Mouse (Mus musculus) frontal cortex, adult 2 months (tissue): ENCODE data around the gene Samd10. TPM values are rescaled to one million over a fixed set of nuclear protein-coding genes. Genes with fewer than 3 reads are reported as not detected.

ENCODE experiments used
- DNase-seq, 2 experiments: peaks; one replicate each; pipeline ENCODE4 v3.0.0; 2022; ENCODE audit warnings: low spot score in 1 of 2; ENCODE audit errors: extremely low spot score in 1 of 2
- polyA plus RNA-seq: library from polyadenylated mRNA; depleted of rRNA; stranded (reverse); fragments of >200 nt; gene quantifications from 2 replicates; pipeline ENCODE4 v1.2.3, GENCODE M21; 2012; rRNA removed

Samd10 gene
- polyA plus RNA-seq, result 30.1 and 30.6 TPM in 2 replicates

DNA sequence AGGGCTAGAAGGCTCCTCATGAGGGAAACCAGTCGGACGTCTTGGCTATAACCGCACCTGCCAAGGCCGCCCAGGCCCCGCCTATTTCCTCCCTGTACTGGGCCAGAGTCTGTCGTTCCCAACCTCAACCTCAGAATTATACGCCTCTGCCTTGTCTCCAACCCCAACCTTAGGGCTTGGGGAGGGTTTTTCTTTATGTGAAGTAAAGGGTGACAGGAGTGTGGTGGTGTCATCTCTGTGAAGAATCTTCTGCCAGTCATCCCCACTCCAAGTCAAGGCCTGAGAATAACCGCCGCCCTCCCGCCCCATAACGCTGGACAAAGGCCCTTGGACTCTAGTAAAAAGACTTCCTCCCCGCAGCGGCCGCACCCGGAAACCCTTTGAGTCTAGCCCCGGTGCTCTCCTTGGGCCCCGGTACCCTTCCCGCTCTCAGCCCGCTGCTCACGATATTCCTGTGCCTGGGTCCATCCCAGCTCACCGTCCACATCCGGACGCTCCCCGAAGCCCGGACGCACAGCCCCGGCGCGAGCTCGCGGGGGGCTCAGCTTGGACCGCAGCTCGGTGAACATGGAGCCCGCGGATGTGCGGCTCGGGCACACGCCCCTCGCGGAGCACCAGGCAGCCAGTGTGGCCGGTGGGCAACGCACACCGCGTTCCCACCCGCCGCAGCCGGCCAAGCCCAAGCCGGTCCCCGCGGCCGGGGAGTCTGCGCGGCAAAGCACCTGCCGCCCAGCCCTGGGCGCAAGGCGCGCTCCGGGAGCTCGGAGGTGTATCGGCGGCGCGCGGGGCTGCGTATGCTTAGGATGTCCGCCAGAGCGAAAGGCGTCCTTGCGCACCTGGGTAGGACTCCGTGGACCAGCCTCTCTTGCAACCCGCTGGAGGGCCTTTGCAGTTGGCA is at the start of gene Samd10:
Samd10 (minus strand) TSS at position 759 of the 898 bp plus-strand sequence.
- DNase-seq, result peak in 1 of 2 experiments; percentile 65

DNA sequence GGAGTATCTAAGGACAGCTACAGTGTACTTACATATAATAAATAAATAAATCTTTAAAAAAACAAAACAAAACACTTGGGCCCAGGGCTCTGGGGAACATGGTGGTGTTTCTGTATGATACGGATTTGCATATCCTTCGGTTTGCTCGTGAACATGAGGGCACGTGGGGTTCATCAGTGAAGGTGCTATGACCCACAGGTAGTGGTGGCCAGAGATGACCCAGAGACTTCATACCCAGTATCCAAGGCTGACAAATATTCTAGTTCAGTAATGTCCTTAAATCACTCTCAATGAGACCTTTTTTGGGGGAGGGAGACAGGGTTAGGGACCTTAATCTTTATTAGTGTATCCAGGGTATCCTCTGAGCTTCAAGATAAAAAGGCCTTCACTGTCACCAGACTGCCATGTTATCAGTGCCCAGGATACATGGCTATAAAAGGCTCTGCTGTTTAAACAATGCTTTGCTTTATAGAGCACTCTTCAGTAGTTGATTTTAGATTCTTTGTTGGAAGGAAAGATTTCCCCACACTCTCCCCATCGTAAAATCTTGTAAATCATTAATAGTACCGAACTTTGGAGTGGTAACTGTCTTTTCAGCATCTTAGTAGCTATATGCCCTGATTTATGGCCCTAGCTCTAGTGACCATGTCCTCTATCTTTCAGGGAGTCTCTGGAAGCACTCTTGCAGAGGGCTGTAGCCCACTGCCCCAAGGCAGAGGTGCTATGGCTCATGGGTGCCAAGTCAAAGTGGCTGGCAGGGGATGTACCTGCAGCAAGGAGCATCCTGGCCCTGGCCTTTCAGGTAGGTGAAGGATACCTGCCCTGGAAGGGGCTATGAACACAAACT is 47.8 kb upstream of the Samd10 start:
- DNase-seq, result no peak

DNA sequence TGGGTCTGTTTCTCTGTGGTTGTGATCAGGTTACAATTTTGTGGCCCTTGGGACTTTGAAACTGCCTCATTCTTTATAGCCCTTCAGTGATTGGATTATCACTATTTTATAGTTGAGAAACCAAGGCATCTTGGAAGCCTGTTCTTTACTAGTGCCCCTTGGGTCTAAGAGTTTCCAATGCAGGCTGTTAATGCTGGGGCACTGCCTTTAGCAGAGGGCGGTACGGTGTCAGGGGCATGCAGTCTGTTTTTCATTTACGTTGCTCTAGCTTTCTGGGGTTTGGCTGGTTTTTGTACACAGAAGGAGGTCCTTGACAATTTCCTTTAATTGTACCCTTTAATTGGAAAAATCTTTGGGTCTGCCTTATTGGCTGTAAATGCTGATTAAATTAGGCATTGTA is 46.7 kb upstream of the Samd10 start:
- DNase-seq, result no peak

DNA sequence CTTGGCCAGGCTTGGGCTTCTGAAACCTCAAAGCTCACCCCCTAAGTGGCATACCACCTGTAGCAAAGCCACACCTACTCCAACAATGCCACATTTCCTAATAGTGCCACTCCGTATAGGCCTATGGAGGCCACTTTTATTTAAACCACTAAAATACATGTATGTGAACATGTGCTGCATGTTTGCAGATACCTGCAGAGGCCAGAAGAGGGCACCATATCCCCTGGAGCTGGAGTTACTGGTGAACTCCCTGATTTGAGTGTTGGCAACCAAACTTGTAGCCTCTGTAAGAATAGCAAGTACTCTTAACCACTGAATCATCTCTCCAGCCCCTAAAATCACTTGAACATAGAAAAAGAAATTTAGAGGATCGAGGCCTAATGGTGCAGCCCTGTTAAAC is 45.3 kb upstream of the Samd10 start:
- DNase-seq, result peak in 1 of 2 experiments; percentile 52

DNA sequence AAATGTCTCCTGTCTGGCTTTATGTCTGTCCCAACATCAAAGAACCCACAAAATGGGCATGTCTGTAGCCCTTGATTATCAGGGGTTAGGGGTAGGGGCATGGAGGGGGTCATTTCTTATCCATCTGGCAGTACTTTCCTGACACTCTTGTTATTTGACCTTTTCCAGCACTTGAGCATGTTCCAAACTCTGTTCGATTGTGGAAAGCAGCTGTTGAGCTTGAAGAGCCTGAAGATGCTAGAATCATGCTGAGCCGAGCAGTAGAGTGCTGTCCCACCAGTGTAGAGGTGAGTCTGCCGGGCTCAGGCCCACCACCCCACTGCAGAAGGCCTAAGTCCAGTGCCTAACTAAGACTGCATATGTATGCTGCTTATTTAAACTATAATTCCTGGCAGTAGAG is 36.9 kb upstream of the Samd10 start:
- no peak for DNase-seq

DNA sequence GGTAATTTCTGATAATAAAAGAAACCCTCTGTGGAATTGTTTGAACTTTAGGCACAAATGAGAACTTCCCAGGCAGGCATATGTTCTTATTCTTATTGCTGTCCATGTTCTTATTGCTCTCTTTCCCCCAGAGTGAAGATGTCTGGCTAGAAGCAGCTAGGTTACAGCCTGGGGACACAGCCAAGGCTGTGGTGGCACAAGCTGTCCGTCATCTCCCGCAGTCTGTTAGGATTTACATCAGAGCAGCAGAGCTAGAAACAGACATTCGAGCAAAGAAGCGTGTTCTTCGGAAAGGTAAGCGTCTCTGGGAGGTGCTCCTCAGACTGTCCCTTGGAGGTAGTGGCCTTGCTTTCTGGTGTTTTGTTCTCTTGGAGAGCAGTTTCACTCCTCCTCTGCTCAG is 33.6 kb upstream of the Samd10 start:
- no peak for DNase-seq

DNA sequence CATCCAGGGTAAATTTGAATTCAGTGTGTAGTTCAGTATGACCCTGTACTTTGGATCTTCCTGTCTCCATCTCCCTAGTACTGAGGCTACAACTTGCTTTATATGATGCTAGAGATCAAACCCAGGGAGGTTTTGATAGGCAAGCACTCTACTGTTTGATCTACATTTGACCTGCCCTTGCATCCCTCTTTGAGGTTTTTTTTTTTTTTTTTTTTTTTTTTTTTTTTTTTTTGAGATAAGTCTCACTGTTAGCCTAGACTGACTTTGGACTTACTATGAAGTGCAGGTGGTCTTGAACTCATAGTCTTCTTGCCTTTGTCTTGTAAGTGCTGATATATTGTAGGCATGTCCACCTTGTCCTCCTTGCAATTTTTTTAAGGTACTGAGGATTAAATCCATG is 29.5 kb upstream of the Samd10 start:
- DNase-seq, result no peak

DNA sequence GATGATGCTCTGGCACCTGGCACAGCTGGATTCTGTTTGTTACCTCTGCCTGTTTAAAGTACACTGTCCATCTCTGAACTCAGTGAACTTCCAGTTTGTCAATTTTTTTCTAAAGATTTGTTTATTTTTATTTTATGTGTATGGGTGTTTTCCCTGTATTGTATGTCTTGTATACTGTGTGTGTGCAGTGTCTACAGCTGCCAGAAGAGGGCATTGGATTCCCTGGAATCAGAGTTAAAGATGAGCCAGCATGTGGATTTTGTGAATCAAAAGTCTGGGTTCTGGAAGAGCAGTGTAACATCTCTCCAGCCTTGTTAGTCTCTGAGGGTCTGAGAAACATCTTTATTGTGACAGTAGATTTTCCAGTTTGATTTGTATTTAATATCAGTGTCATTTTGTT is 24.4 kb upstream of the Samd10 start:
- peak in 1 of 2 experiments; percentile 32 for DNase-seq

DNA sequence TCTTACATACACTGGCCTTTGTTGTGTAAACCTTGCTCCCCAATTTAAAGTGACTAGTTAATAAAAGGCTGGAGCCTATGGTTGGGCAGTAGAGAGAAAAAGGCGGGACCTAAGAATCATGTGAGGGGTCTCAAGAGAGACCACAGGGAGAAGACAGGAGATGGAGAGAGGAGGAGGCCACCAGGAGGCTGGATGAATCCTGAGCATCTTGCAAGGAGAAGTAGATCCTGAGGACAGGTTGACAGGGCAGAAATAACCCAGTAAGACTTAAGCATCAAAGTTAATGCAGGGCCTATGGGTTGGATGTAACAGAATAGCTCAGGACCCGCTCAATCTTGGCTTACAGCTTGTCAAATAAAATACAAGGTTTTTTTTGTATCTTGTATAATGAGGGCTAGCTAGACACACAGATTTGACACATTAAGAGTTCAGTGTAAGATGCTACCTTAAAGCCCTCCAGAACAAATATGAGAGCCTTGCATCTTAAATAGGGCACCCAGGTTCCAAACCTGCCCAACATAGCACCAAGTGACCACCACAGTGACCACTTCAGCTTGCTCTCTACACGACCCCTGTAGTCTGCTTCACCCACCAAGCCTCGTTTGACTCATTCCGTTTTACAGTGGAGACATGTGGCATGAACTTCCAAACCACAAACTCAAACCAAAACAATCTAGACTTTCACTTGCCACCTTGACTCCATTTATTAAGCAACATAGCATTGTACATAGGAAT is 19.9 kb upstream of the Samd10 start:
- no peak for DNase-seq

DNA sequence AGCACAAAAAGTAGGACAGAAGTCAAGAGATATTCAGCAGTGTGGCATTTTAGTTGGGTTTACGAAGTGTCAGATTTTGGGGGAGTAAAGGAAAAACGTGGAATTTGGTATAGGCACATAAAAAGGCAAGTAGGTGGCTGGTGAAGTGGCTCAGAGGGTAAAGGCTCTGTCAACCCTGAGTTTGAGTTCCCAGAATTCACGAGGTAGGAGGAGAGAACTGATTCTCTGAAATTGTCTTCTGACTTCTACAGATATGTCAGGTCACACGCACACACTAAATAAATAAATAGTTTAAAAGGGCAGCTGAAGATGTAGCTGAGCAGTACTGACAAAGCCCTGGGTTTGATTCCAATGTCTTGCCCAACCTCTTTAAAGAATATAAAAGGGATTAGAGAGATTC is 3.4 kb upstream of the Samd10 start:
- DNase-seq, result no peak

DNA sequence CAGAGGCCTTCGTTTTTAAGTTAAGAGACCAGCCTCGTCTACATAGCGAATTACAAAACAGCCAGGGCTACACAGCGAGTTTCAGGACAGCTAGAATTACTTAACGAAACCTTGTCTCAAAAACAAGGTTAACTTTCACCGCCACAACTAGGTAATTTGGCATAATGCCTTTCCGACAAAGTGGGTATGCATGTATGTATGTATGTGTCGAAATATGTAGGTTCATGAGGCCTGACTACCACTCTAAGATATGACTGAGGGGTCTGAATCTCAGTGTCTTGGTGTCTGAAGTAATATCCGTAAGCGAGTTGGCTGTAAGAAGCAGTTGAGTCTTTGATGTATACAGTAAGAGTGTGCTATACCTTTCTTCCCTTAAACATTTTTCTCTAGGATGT is 2.7 kb upstream of the Samd10 start:
- DNase-seq, result no peak

DNA sequence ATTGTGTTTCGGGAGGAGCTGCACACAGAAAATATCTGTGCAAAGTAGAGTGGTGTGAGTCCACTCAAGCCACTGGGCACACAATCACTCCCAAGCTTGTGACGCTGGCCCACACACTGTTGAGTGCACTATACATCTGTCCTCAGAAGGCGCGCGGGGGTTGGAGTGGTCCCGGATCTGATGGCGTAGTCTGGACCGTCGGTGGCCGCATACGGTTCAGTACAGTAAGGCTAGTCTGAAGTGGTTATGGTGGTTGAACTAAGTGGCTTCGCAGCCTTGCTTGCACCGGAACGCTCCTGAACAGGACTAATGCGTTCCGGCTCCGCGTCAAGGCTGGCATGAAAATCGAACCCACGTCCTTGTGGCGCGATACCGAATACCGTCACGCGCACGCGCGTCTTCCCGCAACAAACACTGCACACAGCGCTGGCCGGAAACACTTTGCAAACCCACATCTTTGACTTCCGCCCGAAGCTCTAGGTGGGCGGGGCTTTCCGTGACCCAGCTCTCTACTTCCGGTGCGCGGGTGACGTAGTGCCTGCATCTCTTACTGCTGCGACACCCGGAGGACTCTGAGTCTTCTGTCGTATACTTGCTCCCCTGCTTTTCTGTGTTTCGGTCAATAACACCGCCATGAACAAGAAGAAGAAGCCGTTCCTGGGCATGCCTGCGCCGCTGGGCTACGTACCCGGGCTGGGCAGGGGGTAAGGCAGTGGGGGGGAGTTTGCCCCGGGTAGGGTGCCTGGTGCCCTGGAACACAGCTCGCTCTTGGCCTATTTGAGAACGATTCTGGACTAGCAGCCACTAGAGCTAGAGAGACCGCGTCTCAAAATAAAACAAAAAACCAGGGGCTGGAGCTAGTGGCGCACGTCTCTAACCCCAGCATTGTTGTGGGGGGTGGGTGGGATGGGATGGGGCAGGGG is 2.1 kb upstream of the Samd10 start:
- DNase-seq, result peak; percentile 95 to 99

DNA sequence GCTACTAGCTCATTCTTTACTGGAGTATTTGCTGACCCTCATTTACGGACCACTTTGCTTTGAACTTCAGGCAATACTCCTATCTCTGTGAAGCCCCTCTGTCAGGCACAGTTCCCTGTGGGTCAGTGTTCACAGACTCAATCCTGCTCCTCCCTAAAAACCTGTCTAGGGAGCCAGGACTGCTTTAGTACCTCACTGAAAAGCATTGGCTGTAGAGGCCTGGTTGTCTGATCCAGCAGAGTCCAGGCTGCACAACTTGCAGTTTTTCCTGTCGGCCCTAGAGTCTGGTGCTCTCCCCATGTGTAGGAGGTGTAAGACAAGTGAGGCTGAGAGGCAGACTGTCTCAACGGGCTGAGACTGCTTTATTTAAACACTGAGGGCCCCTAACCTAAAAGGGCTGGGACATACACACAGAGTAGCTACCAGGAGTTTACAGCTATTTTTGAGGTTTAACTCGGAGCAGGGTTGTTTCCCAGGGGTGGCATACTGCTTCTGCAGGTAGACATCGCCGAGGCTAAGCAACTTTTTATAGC is 1.3 kb upstream of the Samd10 start:
- peak in 1 of 2 experiments; percentile 53 for DNase-seq

DNA sequence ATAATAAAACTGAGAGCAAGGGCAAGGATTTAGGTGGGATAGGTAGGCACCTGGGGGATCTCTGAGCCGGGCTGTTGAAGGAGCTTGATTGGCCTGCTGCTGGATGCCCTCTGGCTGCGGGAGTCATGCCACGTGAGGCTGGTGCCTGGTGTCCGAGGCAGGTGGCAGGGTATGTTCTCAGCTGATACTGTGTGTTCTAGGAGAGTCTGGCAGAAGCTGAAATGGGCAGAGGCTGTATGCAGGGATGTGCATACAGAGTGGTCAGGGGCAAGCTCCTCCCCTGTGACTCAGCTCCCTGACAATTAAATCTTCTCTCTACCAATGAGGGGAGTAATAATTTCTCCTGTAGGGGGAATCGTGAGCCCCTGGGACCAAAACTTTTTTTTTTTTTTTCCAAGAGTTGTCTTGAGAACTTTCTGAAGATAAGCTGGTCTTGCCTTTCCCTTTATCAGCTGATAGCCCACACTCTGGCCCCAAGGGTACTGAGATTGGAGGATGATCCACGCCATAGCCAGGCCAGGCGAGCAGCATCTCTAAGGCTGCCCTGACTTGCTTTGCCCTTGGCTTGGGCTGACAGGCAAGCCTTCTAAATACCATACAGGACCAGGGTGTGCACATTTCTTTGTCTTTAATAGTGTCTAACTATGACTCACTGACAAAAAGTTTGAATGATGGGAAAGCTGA is 1.5 kb downstream of the Samd10 start:
- no peak for DNase-seq

DNA sequence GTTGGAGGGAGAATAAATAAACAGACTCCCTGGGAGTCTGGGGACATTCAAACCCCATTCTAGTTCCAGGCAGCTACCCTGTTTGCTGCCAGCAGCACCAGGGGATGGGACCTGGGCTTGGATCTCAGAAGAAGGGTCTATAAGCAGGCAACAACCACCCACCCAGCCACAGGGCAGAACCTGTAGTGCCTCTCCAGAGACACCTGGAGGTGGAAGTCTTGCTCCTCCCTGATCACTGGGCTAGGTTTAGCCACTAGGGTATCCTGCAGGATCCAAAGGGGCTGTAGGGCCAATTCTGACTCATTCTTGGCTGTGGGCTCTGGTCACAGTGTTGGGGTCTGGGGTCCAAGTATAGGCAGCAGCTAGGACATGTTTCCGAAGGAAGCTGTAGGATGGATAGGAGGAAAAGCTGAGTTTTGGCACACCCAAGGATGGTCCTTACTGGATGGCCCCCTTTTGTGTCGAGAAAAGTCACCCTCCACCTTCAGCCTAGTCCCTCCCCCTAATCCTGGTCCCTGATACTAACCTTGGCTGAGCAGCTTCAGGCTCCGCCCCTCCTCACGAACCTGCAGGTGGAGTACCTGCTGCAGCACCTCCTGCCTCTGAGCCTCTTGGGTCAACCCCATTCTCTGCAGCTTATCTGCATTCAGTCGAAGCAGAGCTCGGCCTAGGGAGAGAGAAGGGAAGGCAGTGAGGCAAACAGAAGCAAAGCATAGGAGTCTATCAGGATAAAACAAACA is 2.6 kb downstream of the Samd10 start:
- no peak for DNase-seq

DNA sequence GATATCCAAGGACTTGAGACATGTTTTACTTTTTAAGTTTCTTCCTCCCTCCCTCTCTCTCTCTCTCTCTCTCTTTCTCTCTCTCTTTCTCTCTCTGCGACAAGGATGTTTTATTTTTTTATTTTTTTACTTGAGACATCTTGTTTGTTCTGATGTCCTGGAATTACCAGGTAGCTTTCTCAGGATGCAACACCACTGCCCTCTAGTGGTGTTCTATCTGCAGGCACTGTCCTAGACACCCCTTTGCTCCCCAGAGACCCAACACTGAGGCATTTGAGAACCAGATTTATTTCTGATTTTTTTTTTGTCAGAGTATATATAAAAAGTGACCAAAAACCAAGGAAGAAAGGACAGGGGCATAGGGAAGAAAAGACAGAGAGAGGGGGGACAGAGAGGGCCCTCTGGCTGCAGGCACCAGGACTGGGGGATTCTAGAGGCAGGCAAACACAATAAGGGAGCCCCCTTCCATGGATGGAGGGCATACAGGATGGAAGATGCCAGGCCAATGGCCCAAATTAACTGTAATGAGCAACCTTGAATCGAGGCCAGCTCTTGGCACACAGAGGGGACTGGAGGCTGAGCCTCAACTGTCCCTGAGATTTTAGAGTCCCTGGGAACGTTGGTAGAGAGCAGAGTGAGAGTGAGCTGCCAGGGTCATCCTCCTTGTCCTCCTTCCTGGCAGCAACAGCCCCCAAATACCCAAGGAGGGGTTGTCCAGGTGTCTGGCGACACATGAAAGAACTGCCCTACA is 3.9 kb downstream of the Samd10 start:
- peak in 1 of 2 experiments; percentile 79 for DNase-seq

DNA sequence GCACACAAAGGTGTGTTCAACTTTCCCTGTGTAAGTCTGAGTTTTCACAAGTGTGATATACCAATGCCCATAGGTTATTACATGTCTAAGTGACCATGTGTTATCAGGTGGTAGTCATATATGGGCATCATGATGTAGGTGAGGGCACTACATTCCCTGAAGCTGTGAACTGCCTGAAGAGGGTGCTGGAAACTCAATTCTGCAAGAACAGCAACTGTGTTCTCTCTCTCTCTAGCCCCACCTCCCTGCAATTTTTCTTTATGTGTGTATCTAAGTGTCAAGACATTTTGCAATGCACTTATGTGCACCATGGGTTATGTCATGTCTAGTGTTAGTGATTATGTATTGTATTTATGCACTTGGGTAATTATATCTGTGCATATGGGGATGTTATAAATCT is 5.1 kb downstream of the Samd10 start:
- no peak for DNase-seq

DNA sequence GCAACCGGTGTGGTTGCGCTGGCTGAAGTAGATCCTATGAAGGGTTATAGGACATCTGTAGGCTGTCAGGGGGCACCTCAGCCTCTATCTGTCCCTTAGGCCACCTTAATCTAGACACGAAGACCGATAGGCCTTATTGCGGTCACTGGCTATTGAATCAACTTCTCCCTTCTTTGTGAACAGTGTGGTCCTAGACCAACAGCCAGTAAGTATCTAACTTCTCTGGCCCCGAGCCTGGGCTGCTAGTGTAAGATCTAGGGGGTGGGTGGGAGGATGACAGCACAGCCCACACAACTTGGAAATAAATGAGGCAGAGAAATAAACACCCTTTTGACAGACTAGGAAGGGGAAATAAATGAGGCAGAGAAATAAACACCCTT is 6.0 kb downstream of the Samd10 start:
- peak in 1 of 2 experiments; percentile 50 for DNase-seq
